Mouse (Mus musculus): ENCODE measurements around the gene Homez.

DNA sequence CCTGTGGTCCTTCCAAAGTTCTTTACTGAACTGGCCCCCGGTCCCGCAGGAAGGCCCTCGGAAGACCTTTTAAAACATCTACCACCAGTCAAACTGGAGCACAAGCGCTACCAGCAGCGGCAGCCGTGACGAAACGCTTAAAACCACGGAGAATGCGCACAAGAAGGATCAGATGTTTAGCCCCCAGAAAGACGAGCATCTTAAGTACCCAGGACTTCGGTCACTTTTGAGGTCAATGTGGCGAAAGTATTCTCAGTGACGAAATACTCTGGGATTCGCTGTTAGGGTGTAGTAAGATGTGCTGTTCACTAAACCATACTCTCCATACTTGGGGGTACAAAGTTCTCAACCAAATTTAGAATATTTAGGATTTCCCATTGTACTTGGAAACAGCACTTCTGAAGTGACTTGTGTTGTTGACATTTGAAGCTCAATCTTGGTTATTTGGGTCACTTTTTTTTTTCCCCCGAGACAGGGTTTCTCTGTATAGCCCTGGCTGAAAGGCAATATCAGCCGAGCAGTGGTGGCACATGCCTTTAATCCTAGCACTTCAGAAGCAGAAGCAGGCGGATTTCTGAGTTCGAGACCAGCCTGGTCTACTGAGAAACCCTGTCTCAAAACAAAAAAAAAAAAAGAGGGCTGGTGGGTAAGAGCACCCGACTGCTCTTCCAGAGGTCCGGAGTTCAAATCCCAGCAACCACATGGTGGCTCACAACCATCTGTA, 6.3 kb downstream of the Homez start:
- TF ChIP-seq CTCF (IDR thresholded peaks at IDR 0.05; ENCODE audit: insufficient read depth, low read depth, low read length) (no peak), POLR2A (IDR thresholded peaks at IDR 0.05; ENCODE audit: insufficient read depth, low read depth, low read length) (no peak)

Data from olfactory bulb, adult 2 months (tissue).